Mouse (Mus musculus): ENCODE measurements around the gene Tgm2. TPM values are rescaled to one million over a fixed set of nuclear protein-coding genes. Genes with fewer than 3 reads are reported as not detected.

Tgm2 gene
- total RNA-seq, 1 experiment: 25.0 TPM

- H3K4me3 ChIP-seq (ENCODE audit: insufficient read depth in 1 of 2, low read depth in 1 of 2, low read length in 2 of 2, poor library complexity in 1 of 2, severe bottlenecking in 1 of 2): no peak overlapping the region
- DNase-seq (ENCODE audit: low read depth, low spot score): no peak
- in situ Hi-C loops (cut with MboI; ENCODE audit: low sequenced_read_pairs in 2 of 2, unreplicated experiment in 2 of 2): no loop called here
- H3K27ac ChIP-seq (ENCODE audit: insufficient read depth, low read depth, low read length, poor library complexity, severe bottlenecking): no peak overlapping the region
- TF ChIP-seq HCFC1 (IDR thresholded peaks at IDR 0.05; ENCODE audit: borderline replicate concordance, insufficient read depth, low read length) (no peak), CHD2 (IDR thresholded peaks at IDR 0.05; ENCODE audit: low read depth, low read length) (no peak), ZNF384 (IDR thresholded peaks at IDR 0.05; ENCODE audit: low read depth, low read length) (no peak), ZC3H11A (IDR thresholded peaks at IDR 0.05; ENCODE audit: borderline replicate concordance, low read depth, low read length) (no peak), MAFK (IDR thresholded peaks at IDR 0.05; ENCODE audit: insufficient read depth, low read depth, low read length) (no peak)
- H3K9ac ChIP-seq (ENCODE audit: insufficient read depth, low read depth, low read length, poor library complexity, severe bottlenecking): no peak overlapping the region
- no peaks in the 10 kb centered on the region for H3K9me3 ChIP-seq (ENCODE audit: control insufficient read depth, insufficient read depth, low read depth, low read length)
- no peaks in the 10 kb centered on the region for H3K36me3 ChIP-seq (ENCODE audit: control insufficient read depth, insufficient read depth, low read length, poor library complexity, severe bottlenecking)
- peaks cover 0 to 4% of the 10 kb centered on the region in 2 experiments; a peak in 1 of 4 replicates for H3K4me1 ChIP-seq (ENCODE audit: control insufficient read depth in 2 of 2, insufficient read depth in 2 of 2, low read length in 2 of 2, poor library complexity in 1 of 2)
These were observed 56.1 kb downstream of the Tgm2 start for GRCm38 (mm10) chr2:158090096-158090495.

GRCm38 (mm10) chr2:158084486-158084885 lies 61.8 kb downstream of the Tgm2 start:
- in situ Hi-C loops (cut with MboI; ENCODE audit: low sequenced_read_pairs in 2 of 2, unreplicated experiment in 2 of 2): no loop called here
- Histone ChIP-seq H3K27ac (ENCODE audit: insufficient read depth, low read depth, low read length, poor library complexity, severe bottlenecking) (no peak overlapping the region), H3K9me3 (ENCODE audit: control insufficient read depth, insufficient read depth, low read depth, low read length) (no peaks in the 10 kb centered on the region), H3K4me1 (ENCODE audit: control insufficient read depth in 2 of 2, insufficient read depth in 2 of 2, low read length in 2 of 2, poor library complexity in 1 of 2) (no peaks in the 10 kb centered on the region), H3K4me3 (ENCODE audit: insufficient read depth in 1 of 2, low read depth in 1 of 2, low read length in 2 of 2, poor library complexity in 1 of 2, severe bottlenecking in 1 of 2) (no peak overlapping the region), H3K36me3 (ENCODE audit: control insufficient read depth, insufficient read depth, low read length, poor library complexity, severe bottlenecking) (no peaks in the 10 kb centered on the region), H3K9ac (ENCODE audit: insufficient read depth, low read depth, low read length, poor library complexity, severe bottlenecking) (no peak overlapping the region)
- TF ChIP-seq ZC3H11A (IDR thresholded peaks at IDR 0.05; ENCODE audit: borderline replicate concordance, low read depth, low read length) (no peak), ZNF384 (IDR thresholded peaks at IDR 0.05; ENCODE audit: low read depth, low read length) (no peak)
- no peak for DNase-seq (ENCODE audit: low read depth, low spot score)

- Histone ChIP-seq H3K9me3 (ENCODE audit: control insufficient read depth, insufficient read depth, low read depth, low read length) (no peaks in the 10 kb centered on the region), H3K4me1 (ENCODE audit: control insufficient read depth in 2 of 2, insufficient read depth in 2 of 2, low read length in 2 of 2, poor library complexity in 1 of 2) (no peaks in the 10 kb centered on the region), H3K36me3 (ENCODE audit: control insufficient read depth, insufficient read depth, low read length, poor library complexity, severe bottlenecking) (peaks cover 5% of the 10 kb centered on the region; the same call in 1 of the 2 replicates), H3K4me3 (ENCODE audit: insufficient read depth in 1 of 2, low read depth in 1 of 2, low read length in 2 of 2, poor library complexity in 1 of 2, severe bottlenecking in 1 of 2) (no peak overlapping the region), H3K27ac (ENCODE audit: insufficient read depth, low read depth, low read length, poor library complexity, severe bottlenecking) (no peak overlapping the region), H3K9ac (ENCODE audit: insufficient read depth, low read depth, low read length, poor library complexity, severe bottlenecking) (no peak overlapping the region)
- no peak for DNase-seq (ENCODE audit: low read depth, low spot score)
- in situ Hi-C loops (cut with MboI; ENCODE audit: low sequenced_read_pairs in 2 of 2, unreplicated experiment in 2 of 2): no loop called here
- TF ChIP-seq ZNF384 (IDR thresholded peaks at IDR 0.05; ENCODE audit: low read depth, low read length) (no peak), ZC3H11A (IDR thresholded peaks at IDR 0.05; ENCODE audit: borderline replicate concordance, low read depth, low read length) (no peak), MAFK (IDR thresholded peaks at IDR 0.05; ENCODE audit: insufficient read depth, low read depth, low read length) (no peak), CHD2 (IDR thresholded peaks at IDR 0.05; ENCODE audit: low read depth, low read length) (no peak), HCFC1 (IDR thresholded peaks at IDR 0.05; ENCODE audit: borderline replicate concordance, insufficient read depth, low read length) (no peak)
These were observed 65.5 kb downstream of the Tgm2 start for GRCm38 (mm10) chr2:158080622-158081241.

- no peak for TF ChIP-seq MAFK (IDR thresholded peaks at IDR 0.05; ENCODE audit: insufficient read depth, low read depth, low read length)
- TF ChIP-seq HCFC1 (IDR thresholded peaks at IDR 0.05; ENCODE audit: borderline replicate concordance, insufficient read depth, low read length): no peak
- no peak for TF ChIP-seq ZC3H11A (IDR thresholded peaks at IDR 0.05; ENCODE audit: borderline replicate concordance, low read depth, low read length)
- no peak for TF ChIP-seq CHD2 (IDR thresholded peaks at IDR 0.05; ENCODE audit: low read depth, low read length)
- Histone ChIP-seq H3K36me3 (ENCODE audit: control insufficient read depth, insufficient read depth, low read length, poor library complexity, severe bottlenecking) (peaks cover 11% of the 10 kb centered on the region; the same call in 1 of the 2 replicates), H3K4me1 (ENCODE audit: control insufficient read depth in 2 of 2, insufficient read depth in 2 of 2, low read length in 2 of 2, poor library complexity in 1 of 2) (no peaks in the 10 kb centered on the region), H3K9me3 (ENCODE audit: control insufficient read depth, insufficient read depth, low read depth, low read length) (no peaks in the 10 kb centered on the region), H3K9ac (ENCODE audit: insufficient read depth, low read depth, low read length, poor library complexity, severe bottlenecking) (no peak overlapping the region), H3K4me3 (ENCODE audit: insufficient read depth in 1 of 2, low read depth in 1 of 2, low read length in 2 of 2, poor library complexity in 1 of 2, severe bottlenecking in 1 of 2) (no peak overlapping the region), H3K27ac (ENCODE audit: insufficient read depth, low read depth, low read length, poor library complexity, severe bottlenecking) (no peak overlapping the region)
- DNase-seq (ENCODE audit: low read depth, low spot score): peak; percentile 3
- in situ Hi-C loops (cut with MboI; ENCODE audit: low sequenced_read_pairs in 2 of 2, unreplicated experiment in 2 of 2): no loop called here
These were observed 66.3 kb downstream of the Tgm2 start for GRCm38 (mm10) chr2:158079843-158080395.
